Mouse (Mus musculus): ENCODE data around the gene Pou3f3.

GRCm38 (mm10) chr1:42710234-42710633 lies 14.7 kb downstream of the Pou3f3 start:
- TF ChIP-seq CTCF (IDR thresholded peaks at IDR 0.05; ENCODE audit: borderline replicate concordance, insufficient read depth, low read length) (no peak), POLR2A (IDR thresholded peaks at IDR 0.05; ENCODE audit: low read depth, low read length) (no peak)
